Mouse (Mus musculus) heart, embryonic 13.5 days (tissue): Measurements from ENCODE around the gene Tmem131l. TPM values are rescaled to one million over a fixed set of nuclear protein-coding genes. Genes with fewer than 3 reads are reported as not detected.

Experiments
- ATAC-seq: fragments of 200-750 bp; cut with Nextera tagmentation; 2 replicates; pipeline ENCODE4 v1.8.0; 2017; ENCODE audit warnings: moderate TSS enrichment; ENCODE audit not compliant: insufficient number of reproducible peaks, low FRiP score, low TSS enrichment; ENCODE audit errors: extremely low read depth
- H3K27ac ChIP-seq: fragments of 300-500 bp; sonication (generic); replicated peaks from 2 replicates; pipeline ENCODE4 v1.5.1; 2015; ENCODE audit warnings: moderate library complexity, mild to moderate bottlenecking, inconsistent platforms
- H3K27me3 ChIP-seq: fragments of 300-500 bp; sonication (generic); replicated peaks from 2 replicates; pipeline ENCODE4 v1.6.1; 2015; ENCODE audit warnings: mild to moderate bottlenecking, inconsistent platforms
- H3K36me3 ChIP-seq: fragments of 300-500 bp; sonication (generic); 2 replicates; pipeline ENCODE4 v1.6.1; 2015; ENCODE audit warnings: mild to moderate bottlenecking, inconsistent platforms
- H3K4me1 ChIP-seq: fragments of 300-500 bp; sonication (generic); 2 replicates; pipeline ENCODE4 v1.6.1; 2015; ENCODE audit warnings: inconsistent platforms
- H3K4me2 ChIP-seq: fragments of 300-500 bp; sonication (generic); 2 replicates; pipeline ENCODE4 v1.6.1; 2015; ENCODE audit warnings: inconsistent platforms, mild to moderate bottlenecking, moderate library complexity
- H3K4me3 ChIP-seq: fragments of 300-500 bp; sonication (generic); 2 replicates; pipeline ENCODE4 v1.5.1; 2015; ENCODE audit warnings: moderate library complexity, mild to moderate bottlenecking, inconsistent platforms
- H3K9ac ChIP-seq: fragments of 300-500 bp; sonication (generic); 2 replicates; pipeline ENCODE4 v1.6.1; 2015; ENCODE audit warnings: inconsistent platforms, mild to moderate bottlenecking, moderate library complexity
- H3K9me3 ChIP-seq: fragments of 300-500 bp; sonication (generic); 2 replicates; pipeline ENCODE4 v1.6.1; 2016; ENCODE audit warnings: inconsistent platforms
- WGBS: fragments of 180-500 bp; shearing (Covaris S2); methylation state at CpG from one replicate; pipeline ENCODE4 v1.1.7; 2015; ENCODE audit warnings: mixed read lengths; 5-methylcytosine and 5-hydroxymethylcytosine counted together
- polyA plus RNA-seq: library from polyadenylated mRNA; unstranded; fragments of >200 nt; fragmentation: Nextera tagmentation; extraction: Ambion mirVana; gene quantifications from 2 replicates; pipeline ENCODE4 v1.2.1, GENCODE M21; 2015

The Tmem131l gene
- polyA plus RNA-seq, 1 experiment from 2014 or later: 24.0 TPM

DNA sequence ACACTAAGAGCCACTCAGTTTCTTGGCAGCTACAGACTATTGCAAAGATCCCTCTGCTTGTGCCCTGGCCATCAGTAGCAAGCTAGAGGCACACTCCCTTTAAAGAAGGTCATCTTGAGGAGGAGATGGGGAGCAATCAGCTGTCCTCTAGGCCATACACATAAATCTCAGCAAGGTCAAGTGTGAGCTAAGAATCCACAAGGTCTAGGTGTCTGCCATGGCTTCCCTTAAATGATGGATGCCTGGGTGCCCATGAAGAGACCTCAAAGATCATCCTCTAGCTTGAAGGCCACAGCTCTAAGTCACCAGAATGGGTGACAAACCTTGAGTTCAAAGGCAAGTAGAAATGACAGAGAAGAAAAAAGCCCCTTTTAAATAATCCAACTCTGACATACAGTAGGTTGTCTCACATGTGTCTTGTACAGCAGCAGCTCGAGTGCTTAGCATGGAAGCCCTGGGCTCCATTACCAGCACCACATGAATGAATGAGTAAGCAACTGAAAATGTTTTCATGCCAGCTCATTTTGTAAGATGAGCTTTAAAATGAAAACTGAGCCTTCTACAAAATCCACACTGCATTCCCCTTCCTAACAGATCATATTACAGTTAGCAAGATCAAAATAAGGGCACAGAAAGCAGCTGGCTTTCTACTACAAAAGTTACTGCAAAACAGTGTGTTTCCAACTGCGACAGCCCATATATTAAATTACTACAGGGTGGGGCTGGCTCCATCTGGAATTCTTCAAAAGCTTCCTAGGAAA lies 35.5 kb downstream of the Tmem131l start:
- no peak overlapping the region for H3K27ac ChIP-seq
- no peak for ATAC-seq
- no peak overlapping the region for H3K4me2 ChIP-seq
- WGBS: 79% methylated on average over 2 of the region's 2 CpGs
- no peaks in the 10 kb centered on the region for H3K27me3 ChIP-seq
- no peaks in the 10 kb centered on the region for H3K9me3 ChIP-seq
- 0 out of 2 replicates have a peak, but pooled peaks cover 3% of the 10 kb centered on the region for H3K36me3 ChIP-seq
- no peak overlapping the region for H3K4me3 ChIP-seq
- no peak overlapping the region for H3K9ac ChIP-seq
- peaks cover 24% of the 10 kb centered on the region for H3K4me1 ChIP-seq

DNA sequence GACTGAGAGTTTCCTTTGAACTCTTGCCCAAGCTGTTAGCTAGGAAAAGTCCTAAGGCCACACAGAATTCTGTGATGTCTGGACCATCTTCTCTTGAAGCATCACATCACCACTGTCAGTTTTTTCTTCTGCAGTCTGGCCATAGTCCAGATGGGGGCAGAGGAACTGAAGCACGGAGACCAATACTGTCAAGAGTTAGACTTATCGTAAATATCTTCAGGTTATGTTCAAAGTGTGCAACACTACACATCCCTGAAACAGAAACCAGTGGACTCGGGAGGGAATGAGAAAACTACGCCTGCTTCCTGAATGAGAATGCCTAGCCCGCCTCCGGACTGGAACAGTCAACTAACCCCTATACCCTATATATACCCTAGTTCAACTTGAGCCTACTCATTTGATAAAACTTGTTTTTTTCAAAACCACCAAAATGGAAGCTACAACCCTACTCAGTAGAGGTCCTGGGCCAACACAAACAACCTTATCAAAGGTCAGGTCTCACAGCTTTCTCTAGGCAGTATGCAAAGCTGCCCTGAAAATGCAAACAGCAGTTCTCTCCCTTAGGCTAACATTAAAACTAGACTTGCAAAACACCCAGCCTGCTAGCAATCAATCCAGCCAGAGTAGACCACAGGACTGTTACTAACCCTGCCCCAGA lies 37.4 kb downstream of the Tmem131l start:
- no peak overlapping the region for H3K27ac ChIP-seq
- WGBS: 64% methylated on average over 6 of the region's 6 CpGs
- no peak for ATAC-seq

DNA sequence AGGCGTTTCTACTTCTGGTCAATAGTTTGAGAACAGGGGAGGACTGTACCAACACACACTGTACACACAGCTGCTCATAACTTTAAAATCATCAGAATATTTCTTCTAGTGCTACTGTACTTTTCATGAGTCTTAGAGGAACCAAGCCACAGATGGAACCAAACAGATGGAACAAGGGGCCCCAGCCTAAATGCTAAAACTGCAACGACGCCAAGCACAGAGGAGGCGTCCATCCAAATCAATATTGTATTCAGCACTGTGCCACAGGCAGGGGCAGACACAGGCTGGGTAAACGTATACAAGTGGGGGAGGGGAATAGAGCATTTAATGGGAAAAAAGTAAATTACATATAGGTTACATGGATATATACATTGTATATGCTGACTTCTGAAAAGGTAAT lies 42.4 kb downstream of the Tmem131l start:
- Histone ChIP-seq H3K9ac (no peak overlapping the region), H3K4me2 (no peak overlapping the region), H3K4me3 (no peak overlapping the region), H3K36me3 (0 out of 2 replicates have a peak, but pooled peaks cover 3% of the 10 kb centered on the region), H3K4me1 (peaks cover 57% of the 10 kb centered on the region), H3K27ac (no peak overlapping the region), H3K9me3 (no peaks in the 10 kb centered on the region), H3K27me3 (no peaks in the 10 kb centered on the region)
- no peak for ATAC-seq
- WGBS: 80% methylated on average over 5 of the region's 5 CpGs

More for the DNA sequence above, 37.4 kb downstream of the Tmem131l start:
- H3K4me2 ChIP-seq: no peak overlapping the region
- no peak overlapping the region for H3K9ac ChIP-seq
- 0 out of 2 replicates have a peak, but pooled peaks cover 3% of the 10 kb centered on the region for H3K36me3 ChIP-seq
- H3K27me3 ChIP-seq: no peaks in the 10 kb centered on the region
- no peaks in the 10 kb centered on the region for H3K9me3 ChIP-seq
- H3K4me3 ChIP-seq: no peak overlapping the region
- peaks cover 26% of the 10 kb centered on the region for H3K4me1 ChIP-seq

DNA sequence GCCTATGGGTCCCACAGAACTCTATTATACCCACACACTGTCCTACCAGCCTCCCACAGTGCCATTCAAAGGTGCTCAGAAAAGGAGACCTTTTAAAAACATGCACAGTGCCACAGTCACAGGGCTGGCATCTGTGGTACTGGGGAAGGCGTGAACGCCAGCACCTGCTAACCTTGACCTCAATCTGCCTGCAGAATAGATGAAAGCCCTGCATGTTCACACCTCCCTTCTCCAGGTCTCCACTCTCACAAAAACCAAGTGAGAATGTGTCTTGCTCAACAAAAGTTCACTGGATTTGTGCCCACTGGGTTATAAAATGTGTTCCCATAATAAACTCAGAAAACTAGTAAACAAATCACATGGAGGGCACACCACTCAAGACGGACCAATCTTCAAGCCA lies 42.9 kb downstream of the Tmem131l start:
- H3K4me1 ChIP-seq: peaks cover 58% of the 10 kb centered on the region
- H3K36me3 ChIP-seq: 0 out of 2 replicates have a peak, but pooled peaks cover 3% of the 10 kb centered on the region
- H3K9me3 ChIP-seq: no peaks in the 10 kb centered on the region
- 86% methylated on average over 3 of the region's 3 CpGs for WGBS
- no peak overlapping the region for H3K4me3 ChIP-seq
- H3K9ac ChIP-seq: no peak overlapping the region
- 0 out of 2 replicates have a peak overlapping the region, but pooled peaks have one; percentile 76 for H3K27ac ChIP-seq
- no peaks in the 10 kb centered on the region for H3K27me3 ChIP-seq
- ATAC-seq: no peak
- no peak overlapping the region for H3K4me2 ChIP-seq

DNA sequence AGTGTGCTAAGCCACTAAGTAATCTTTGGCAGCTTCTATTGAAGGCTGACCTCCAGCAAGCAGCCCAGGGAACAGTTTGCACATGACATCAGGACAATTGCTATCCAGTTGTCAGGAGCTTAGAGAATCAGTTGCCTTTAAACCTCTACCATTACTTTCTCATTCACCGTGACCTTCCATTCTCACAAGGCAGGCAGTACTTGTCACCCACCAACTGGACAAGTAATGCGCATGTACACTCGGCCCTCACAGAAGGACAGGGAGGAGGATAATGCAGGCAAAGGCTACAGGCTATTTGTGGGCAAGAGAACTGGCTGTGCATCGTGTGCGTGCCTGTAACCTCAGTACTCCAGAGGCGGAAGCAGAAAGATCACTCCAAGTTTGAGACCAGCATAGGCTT lies 43.9 kb downstream of the Tmem131l start:
- H3K9ac ChIP-seq: no peak overlapping the region
- H3K4me1 ChIP-seq: peaks cover 60% of the 10 kb centered on the region
- whole genome bisulfite sequencing: 61% methylated on average over 6 of the region's 6 CpGs
- H3K9me3 ChIP-seq: no peaks in the 10 kb centered on the region
- no peak for ATAC-seq
- no peaks in the 10 kb centered on the region for H3K27me3 ChIP-seq
- H3K4me3 ChIP-seq: no peak overlapping the region
- H3K4me2 ChIP-seq: no peak overlapping the region
- H3K27ac ChIP-seq: peak overlapping the region; percentile 76
- 0 out of 2 replicates have a peak, but pooled peaks cover 3% of the 10 kb centered on the region for H3K36me3 ChIP-seq

DNA sequence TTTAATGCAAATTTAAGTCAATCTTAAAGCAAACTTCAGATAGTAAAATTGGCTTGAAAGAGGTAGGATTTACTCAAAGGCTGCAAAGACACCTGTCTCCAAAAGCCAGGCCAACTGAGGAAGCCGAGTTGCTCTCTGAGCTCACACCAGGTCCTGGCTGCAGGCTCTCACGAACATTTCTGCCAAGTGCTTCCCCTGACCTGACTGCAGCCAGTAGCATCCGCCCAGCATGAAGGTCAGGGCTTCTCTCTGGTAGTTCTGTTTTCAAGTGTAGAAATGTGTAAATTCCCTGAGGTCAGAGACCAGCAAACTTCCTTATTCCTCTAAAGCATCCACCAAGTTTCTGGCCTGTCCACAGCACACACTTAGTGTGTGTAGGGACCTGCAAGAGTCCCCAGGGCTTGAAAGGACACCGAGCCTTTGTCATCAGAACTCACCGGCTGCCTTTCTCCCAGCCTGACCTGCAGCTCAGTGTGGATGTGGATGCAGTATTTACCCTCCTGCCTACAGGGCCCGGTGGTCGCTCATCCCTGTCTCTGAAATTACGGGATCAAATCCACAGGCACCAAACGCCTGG lies 44.6 kb downstream of the Tmem131l start:
- Histone ChIP-seq H3K4me2 (no peak overlapping the region), H3K36me3 (0 out of 2 replicates have a peak, but pooled peaks cover 3% of the 10 kb centered on the region), H3K27me3 (no peaks in the 10 kb centered on the region), H3K9me3 (no peaks in the 10 kb centered on the region), H3K4me1 (peaks cover 60% of the 10 kb centered on the region), H3K27ac (peak overlapping the region; percentile 76), H3K4me3 (no peak overlapping the region), H3K9ac (no peak overlapping the region)
- no peak for ATAC-seq
- 63% methylated on average over 9 of the region's 9 CpGs for WGBS

DNA sequence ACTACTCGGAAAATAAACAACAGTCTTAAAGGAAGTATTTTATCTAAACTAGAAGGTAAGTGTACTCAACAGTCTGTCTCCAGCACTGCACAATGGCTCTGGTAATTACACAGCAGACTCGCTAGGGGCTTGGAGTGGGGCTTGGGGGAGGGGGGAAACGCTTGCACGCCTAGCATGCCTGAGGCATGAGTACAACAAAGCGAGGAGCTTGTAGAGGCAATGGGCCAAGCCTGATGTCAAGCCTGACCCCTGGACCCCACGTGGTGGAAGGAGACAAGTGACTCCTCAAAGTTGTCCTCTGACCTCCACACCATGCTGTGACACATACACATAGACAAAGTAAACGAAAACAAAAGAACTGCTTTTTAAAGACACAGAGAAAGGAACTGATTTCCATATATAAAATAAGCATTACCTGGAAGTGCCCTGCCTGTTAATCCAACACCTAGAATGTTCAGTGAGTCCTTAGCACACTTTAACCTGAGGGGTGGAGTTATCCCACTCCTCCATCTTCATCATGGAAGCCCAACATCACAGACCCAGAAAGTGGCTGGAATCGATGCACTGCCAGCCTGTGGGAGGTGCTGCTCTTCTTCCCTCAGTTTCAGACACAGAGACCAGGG lies 45.6 kb downstream of the Tmem131l start:
- H3K36me3 ChIP-seq: no peaks in the 10 kb centered on the region
- H3K4me1 ChIP-seq: peaks cover 68% of the 10 kb centered on the region
- H3K27ac ChIP-seq: 0 out of 2 replicates have a peak overlapping the region, but pooled peaks have one; percentile 45
- H3K4me2 ChIP-seq: no peak overlapping the region
- H3K27me3 ChIP-seq: no peaks in the 10 kb centered on the region
- WGBS: 29% methylated on average over 8 of the region's 8 CpGs
- H3K9me3 ChIP-seq: no peaks in the 10 kb centered on the region
- H3K4me3 ChIP-seq: no peak overlapping the region
- no peak overlapping the region for H3K9ac ChIP-seq
- no peak for ATAC-seq

DNA sequence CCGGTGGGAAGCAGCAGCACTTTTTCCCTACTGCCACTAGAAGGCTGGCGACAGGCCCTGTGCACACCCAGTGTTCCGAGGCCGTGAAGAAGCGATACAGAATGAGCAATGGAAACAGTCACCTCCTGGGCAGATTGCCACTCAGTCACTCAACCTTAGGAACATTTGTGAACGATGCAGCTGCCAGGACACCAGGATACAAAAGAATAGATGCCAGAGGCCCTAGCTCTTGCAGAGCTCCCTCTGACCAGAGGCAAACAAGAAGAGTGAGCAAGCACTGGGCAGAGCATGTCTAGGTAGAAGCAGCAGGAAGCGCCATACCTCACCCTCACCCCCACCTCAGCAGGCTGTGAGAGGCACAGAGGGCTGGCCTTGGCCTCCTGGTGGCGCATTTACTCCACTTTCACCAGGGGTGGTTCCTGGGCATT lies 46.9 kb downstream of the Tmem131l start:
- ATAC-seq: peak; percentile 33; the same call in 1 of the 2 replicates
- peak overlapping the region; percentile 82 for H3K27ac ChIP-seq
- H3K9ac ChIP-seq: peak overlapping the region; percentile 52; the same call in 1 of the 2 replicates
- no peak overlapping the region for H3K4me3 ChIP-seq
- 0 out of 2 replicates have a peak overlapping the region, but pooled peaks have one; percentile 1 for H3K4me2 ChIP-seq
- no peaks in the 10 kb centered on the region for H3K36me3 ChIP-seq
- WGBS: 34% methylated on average over 8 of the region's 8 CpGs
- peaks cover 80% of the 10 kb centered on the region for H3K4me1 ChIP-seq
- no peaks in the 10 kb centered on the region for H3K27me3 ChIP-seq
- H3K9me3 ChIP-seq: no peaks in the 10 kb centered on the region

DNA sequence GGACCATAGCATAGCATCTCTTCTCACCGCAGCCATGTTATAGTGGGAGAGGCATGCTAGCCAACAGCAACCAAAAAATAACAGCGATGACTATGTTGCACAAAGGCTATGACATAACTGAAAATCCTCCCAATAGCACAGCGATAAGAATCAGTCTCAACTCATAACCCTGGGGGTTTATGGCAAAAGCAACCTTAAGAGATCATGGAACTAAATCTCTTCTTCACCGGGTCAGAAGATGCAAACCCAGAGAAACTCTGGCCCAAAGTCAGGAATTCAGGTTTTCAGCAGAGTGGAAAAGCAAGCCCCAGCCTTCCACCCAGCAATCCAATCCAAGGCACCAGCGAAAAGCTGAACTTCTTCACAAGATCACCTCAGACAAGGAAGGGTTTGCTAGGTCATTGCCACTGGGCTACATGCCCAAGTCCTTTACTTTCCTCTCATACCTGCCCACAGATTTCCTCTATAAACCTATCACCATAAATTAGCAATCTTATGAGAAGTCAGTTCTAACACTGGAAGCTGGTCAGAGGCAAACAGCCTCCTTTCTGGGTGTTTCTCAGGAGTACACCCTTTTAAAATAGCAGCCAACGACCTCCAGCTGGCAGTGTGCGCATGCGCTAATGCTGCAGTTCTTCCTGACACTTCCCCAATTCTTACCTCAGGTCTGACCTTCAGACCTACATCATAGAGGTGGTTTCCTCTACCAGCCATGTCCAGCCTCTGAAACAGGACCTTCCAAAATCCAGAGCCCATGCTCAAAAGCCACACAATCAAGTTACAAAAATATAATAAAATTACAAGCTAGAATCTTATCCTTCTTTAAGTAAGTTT lies 48.1 kb downstream of the Tmem131l start:
- Histone ChIP-seq H3K4me3 (no peak overlapping the region), H3K4me2 (no peak overlapping the region), H3K9me3 (no peaks in the 10 kb centered on the region), H3K27ac (peak overlapping the region; percentile 82), H3K9ac (peak overlapping the region; percentile 52; the same call in 1 of the 2 replicates), H3K4me1 (peaks cover 79% of the 10 kb centered on the region), H3K27me3 (no peaks in the 10 kb centered on the region), H3K36me3 (no peaks in the 10 kb centered on the region)
- 83% methylated on average over 8 of the region's 8 CpGs for WGBS
- ATAC-seq: no peak

DNA sequence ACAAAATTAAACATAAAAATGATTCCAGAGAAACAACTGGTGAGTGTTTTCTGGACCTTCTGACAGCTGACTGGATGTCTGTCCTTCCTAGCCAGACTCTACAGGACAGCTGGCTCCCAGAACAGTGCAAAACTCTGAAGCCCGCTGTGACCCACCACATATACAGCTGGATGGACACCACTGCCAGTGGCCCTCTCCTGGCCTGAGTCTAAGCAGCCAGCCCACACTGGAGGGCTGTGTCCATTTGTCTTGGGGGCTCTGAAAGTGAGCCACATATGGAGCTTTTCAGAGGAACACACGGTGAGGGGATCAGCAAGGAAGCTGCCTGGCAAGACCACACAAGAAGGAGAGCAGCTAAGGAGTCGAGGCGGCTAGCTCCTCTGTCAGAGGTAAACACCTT lies 51.8 kb downstream of the Tmem131l start:
- Histone ChIP-seq H3K27ac (no peak overlapping the region), H3K4me1 (peaks cover 68% of the 10 kb centered on the region), H3K9me3 (no peaks in the 10 kb centered on the region), H3K4me3 (no peak overlapping the region), H3K27me3 (no peaks in the 10 kb centered on the region), H3K4me2 (no peak overlapping the region), H3K9ac (no peak overlapping the region), H3K36me3 (no peaks in the 10 kb centered on the region)
- ATAC-seq: no peak
- 49% methylated on average over 4 of the region's 4 CpGs for WGBS
